Comparison of ENCODE assay signal across 15 mouse cellular contexts in genomic region chr3:136821993-136822392, GRCm38 (mm10).
"Had no signal": no experiment of that assay in that cellular context is flagged by ENCODE, and none has a peak within 500 bp of the region (broad histone marks: within the 10 kb centered on the region; RNA-seq: fewer than 3 reads in every experiment).

No protein-coding gene starts in this region.

- H3K9me3 ChIP-seq: megakaryocyte, embryonic 14.5 days; midbrain, embryonic 13.5 days; midbrain, embryonic 15.5 days; neural tube, embryonic 12.5 days; stomach, embryonic 15.5 days had no signal

- H3K4me1 ChIP-seq: midbrain, embryonic 13.5 days; midbrain, embryonic 15.5 days; neural tube, embryonic 12.5 days; stomach, embryonic 15.5 days had no signal

- H3K27ac ChIP-seq: midbrain, embryonic 13.5 days; midbrain, embryonic 15.5 days; neural tube, embryonic 12.5 days; stomach, embryonic 15.5 days; stomach, postnatal 0 days had no signal

- H3K36me3 ChIP-seq: midbrain, embryonic 15.5 days; stomach, embryonic 15.5 days had no signal

- H3K4me2 ChIP-seq: lung, embryonic 14.5 days; midbrain, embryonic 11.5 days; midbrain, embryonic 13.5 days; midbrain, embryonic 15.5 days; neural tube, embryonic 12.5 days; stomach, embryonic 15.5 days had no signal

- H3K27me3 ChIP-seq: megakaryocyte, embryonic 14.5 days; midbrain, embryonic 13.5 days; midbrain, embryonic 15.5 days; neural tube, embryonic 12.5 days; stomach, embryonic 15.5 days had no signal

- H3K9ac ChIP-seq: lung, embryonic 14.5 days; midbrain, embryonic 13.5 days; midbrain, embryonic 15.5 days; neural tube, embryonic 12.5 days; stomach, embryonic 15.5 days had no signal

- ATAC-seq: midbrain, embryonic 13.5 days; midbrain, embryonic 15.5 days had no signal

- DNase-seq: lung, adult 18-20 months; lung, embryonic 14.5 days; lung, postnatal 10 days; lung, postnatal 4 days; right cerebral cortex, postnatal 14 days; thymus, adult 2 months; thymus, postnatal 25 days; thymus, postnatal 4 days had no signal

- H3K4me3 ChIP-seq: megakaryocyte, embryonic 14.5 days; midbrain, embryonic 13.5 days; midbrain, embryonic 15.5 days; neural tube, embryonic 12.5 days; stomach, embryonic 15.5 days had no signal
